Mouse (Mus musculus) lung, postnatal 4 days (tissue): ENCODE data around the gene Tmprss11c.
"Not testable (repeated sequence)": the region's sequence is repeated elsewhere in the genome, so short reads cannot be mapped to it uniquely, and the experiment has no call there.

Source experiments
- DNase-seq, 2 experiments: peaks; one replicate each; pipeline ENCODE4 v3.0.0; 2021

Gene Tmprss11c

DNA sequence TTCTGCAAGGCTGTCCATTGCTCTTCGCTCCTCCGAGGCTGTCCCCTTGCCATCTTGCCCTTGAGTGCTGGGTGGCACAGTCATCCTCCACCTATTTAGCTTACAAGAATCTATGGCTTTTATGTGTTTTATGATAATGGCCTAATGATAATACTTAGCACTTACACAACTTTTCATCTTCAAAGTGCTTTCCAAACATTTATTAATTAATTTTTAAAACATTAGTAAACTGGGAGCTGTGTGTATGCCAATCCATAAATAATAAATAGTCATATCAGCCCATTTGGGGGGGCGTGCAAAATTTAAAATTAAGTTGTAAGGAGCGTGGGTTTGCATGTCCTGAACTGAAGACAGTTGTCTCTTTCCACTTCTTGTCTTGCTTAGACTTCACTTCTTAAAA, at the start of gene Tmprss11c:
Gene Tmprss11c (minus strand): TSS at position 101 of the 400 bp plus-strand sequence.
- no peak for DNase-seq

DNA sequence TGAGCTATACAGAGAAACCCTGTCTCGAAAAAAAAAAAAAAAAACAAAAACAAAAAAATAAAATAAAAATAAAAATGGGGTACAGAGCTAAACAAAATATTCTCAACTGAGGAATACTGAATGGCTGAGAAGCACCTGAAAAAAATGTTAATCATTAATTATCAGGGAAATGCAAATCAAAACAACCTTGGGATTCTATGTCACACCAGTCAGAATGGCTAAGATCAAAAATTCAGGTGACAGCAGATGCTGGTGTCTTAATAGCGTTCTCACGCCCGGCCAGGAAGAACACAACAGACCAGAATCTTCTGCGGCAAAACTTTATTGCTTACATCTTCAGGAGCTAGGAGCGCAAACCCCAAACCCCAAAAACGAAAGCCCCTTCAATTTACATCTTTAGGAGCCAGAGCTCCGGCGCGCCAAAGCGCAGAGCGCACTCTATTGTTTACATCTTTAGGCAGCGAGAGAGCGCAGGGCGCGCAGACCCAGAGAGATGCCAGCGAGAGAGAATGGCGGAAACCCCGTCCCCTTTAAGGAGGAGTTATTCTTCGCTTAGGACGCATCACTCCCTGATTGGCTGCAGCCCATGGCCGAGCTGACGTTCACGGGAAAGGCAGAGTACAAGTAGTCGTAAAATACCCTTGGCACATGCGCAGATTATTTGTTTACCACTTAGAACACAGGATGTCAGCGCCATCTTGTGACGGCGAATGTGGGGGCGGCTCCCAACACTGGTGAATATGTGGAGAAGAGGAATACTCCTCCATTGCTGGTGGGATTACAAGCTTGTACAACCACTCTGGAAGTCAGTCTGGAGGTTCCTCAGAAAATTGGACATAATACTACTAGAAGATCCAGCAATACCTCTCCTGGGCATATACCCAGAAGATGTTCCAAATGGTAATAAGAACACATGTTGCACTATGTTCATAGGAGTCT, 29.2 kb upstream of the Tmprss11c start:
- not testable (repeated sequence) for DNase-seq

DNA sequence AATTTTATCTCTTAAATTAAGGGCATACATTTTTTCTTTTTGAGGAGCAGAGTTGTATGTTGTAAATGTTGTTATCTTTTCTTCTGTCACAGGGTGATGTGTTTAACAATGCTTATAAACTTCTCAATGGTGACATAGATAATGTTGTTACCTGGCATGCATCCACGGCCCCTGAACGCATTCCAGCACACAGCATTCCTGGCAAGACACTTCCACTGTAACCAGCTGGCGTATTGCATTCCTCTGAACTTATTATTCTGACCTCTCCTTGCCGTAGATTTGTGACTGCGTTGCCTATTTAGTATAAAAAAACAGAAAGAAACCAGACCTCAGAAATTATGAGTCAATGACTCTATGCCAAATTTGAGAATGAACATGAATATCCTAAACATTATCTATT, 17.0 kb upstream of the Tmprss11c start:
- DNase-seq = no peak

DNA sequence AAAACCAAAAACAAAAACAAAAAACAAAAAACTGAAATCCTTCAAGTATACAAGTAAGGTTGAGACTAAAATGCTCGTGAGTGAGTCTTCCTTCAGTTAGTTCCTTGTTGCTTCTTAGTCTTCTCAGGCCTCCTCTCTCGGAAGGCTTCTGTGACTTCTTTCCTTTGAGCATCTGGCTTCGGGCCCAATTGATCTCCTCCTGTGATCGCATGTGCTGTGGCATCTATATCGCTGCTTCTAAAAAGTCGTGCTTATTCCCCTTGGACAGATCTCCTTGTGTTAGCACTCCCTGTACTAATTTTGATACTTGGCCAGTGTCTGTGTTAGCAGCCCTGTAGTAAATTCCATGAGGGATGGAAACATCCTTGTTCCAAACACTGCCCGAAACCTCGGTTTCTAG, 14.8 kb upstream of the Tmprss11c start:
- no peak for DNase-seq

DNA sequence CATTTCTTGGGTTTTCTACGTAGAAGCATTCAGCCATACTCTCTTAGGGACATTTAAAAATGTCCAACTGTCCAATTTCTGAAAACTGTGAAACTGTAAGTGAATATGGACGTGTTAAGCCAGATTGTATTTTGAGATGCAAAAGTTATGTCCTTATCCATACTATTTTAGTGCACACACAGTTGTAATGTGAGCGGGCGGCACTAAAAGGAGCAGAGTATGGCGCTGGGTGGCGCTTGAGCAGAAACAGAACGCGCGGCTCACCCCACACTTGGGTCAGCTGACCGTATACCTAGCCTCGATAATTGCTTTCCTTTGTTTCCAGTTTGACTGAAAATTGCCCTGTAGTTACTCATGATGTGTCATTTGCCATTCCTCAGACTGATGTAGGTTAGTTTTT, 42.5 kb downstream of the Tmprss11c start:
- DNase-seq = no peak

DNA sequence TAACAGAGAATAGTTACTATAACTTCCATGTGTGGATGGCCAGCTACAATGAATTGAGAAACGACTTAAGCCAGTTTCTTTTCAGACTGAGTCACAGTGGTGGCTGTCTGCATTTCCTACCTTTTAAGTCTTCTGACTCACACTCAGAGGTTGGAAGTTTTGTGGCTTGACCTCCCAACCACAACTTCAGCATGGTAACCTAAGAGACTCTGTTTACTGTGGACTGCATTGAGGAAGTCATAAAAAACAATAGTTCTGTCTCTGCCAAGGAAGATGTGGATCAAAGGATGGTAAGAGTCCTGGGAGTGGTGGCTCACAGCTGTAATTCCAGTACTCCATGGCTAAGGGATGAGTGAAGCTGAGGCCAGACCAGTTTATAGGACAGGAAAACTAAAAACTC, 44.2 kb downstream of the Tmprss11c start:
- no peak for DNase-seq

DNA sequence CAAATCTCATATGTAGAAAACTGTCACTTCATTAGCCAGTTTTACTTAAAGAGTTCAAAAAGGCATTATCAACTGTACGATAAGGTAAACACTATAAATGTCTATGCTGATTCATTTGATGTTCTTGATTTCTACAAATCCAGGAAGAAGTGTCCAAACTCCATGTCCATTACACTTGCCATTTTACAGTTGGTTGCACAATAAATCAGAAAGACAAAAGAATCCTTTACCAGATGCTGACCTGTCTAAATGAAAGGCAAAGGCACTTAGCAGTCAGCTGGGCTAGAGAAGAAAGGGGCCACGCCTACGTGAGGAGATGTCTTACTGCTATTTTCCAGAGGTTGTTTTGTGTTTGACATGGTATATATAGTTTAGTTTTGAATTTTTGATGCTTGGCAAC, 44.8 kb downstream of the Tmprss11c start:
- no peak for DNase-seq

DNA sequence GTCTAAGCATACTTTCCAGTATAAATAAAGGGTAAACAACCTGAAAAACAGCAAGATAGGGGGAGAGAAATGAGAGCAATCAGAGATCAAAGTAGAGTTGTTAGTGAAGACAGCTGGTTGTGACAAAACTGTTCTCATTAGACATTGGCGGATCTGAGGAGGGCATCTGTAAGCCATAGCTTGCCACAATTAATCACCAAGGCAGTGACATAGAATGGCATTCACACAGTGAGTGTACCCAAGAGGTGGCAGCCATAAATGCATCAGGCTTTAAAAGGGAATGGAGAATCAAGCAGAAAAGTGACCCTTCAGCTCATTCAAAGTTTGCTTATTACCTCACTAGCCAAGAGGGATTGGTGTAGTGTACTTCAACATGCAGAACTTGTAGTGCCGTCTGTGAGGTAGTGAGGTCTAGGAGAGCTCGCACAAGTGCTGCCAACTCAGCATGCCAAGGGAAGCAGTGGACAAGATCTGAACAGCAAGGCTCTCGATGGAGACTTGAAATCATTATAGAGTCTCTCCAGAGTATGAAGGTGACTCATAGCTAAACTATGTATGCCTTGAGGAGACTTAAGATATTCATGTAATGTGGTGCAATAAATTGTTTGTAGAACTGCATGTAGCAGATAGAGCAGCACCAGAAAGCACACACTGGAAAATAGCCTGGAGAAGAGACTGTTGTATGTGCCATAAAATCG, 61.8 kb downstream of the Tmprss11c start:
- DNase-seq = peak in 1 of 2 experiments; percentile 46

DNA sequence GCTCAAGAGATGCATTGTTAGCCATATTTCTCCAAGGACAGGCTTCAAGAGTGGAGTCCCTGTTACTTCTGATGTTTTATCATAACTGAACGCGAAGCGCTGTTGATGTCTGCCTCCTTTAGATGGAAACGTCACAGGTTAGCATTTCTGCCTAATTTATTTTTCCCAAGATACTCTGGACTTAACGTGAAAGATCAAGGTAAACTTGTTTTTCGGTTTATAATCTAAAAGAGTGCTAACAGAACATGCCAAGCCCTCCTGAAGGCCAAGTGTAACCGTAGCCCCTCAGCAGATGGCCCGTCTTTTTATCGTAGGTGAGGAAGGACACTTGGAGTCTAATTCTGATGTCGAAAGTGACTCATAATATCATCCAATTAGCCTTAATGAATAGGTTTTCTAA, 91.3 kb downstream of the Tmprss11c start, which contains the start of gene Gnrhr:
Gene Gnrhr (minus strand): TSS at position 101 of the 400 bp plus-strand sequence.
- DNase-seq = no peak

DNA sequence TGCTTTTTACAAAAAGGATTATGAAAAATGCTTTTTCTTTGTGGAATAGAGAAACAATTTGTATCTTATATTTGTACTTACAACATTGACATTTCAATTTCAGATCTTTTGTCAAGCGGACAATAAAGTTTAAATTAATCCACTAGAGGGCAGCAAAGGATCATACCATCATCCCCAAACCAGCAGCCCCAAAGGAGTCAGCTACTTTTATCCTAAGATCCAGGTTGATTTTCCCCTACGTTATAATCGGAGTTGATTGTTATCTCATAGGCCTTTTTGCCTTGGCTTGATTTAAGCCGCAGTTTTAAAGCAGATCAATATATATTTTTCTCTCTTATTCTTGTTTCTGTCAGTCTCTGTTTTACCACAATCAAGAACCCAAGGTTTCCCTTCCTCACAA, 97.8 kb downstream of the Tmprss11c start:
- DNase-seq = no peak

DNA sequence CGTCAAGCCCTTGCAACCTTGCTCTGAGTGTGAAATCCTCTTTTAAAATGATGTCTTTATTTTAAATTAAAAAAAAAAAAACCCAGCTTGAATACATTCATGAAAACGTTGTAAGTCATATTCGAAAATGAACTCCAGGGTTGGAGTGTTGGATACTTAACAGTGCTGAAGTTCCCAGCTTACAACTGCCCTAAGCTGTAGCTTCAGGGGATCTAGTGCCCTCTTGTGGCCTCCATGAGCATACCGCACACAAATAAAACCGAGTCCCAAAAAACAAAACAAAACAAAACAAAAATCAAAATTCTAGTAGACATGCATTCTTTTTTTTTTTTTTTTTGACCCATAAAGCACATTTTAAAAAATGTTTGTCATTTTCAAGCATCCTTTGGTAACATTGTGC, 98.3 kb downstream of the Tmprss11c start:
- DNase-seq = peak in 1 of 2 experiments; percentile 28

DNA sequence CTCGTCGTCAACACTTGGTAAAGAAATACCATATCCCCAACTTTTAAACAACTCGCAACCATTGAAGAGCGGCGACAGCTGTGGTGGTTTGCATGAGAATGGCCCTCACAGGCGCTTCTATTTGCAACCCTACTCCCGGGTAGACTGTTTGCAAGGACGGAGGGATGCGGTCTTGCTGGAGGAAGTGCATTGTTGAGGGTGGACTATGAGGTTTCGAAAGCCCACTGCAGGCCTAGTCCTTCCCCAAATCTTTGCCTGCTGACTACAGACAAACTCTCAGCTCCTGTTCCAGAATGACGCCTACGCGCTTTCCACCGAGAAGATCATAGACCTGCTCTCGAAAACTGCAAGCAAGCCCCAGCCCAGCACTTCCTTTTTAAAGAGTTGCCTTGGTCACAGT, 98.8 kb downstream of the Tmprss11c start:
- peak in 1 of 2 experiments; percentile 16 for DNase-seq

DNA sequence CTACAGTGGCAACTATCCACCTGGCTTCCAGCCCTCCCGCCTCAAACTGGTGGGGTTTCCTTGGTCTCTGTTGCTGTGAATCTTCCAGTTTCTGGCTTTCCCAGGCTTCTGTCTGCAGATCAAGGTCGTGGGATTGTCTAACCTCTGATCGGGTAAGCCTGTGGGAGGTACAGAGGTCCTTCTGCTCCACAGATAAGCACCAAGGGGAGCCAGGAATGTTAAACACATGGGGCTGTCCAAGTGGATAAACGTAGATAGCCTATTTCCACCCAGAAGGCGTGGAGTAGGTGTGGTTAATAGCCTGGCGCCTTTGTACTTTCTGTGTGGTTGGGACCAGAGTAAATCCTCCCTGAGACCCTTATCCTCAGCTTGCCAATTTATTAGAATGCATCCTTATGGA, 101.7 kb downstream of the Tmprss11c start:
- DNase-seq = no peak
